Mouse (Mus musculus) v-Abl transformed pro-B cells (cell line): Measurements from ENCODE around the gene Usp6nl.

ENCODE experiments used
- in situ Hi-C, 2 experiments: fragments of 400-800 bp; cut with MboI; formaldehyde crosslinking; loops; one replicate each; pipeline ENCODE4 v1.15.1; 2025; ENCODE audit not compliant: unreplicated experiment in 2 of 2

The Usp6nl gene

GRCm38 (mm10) chr2:6490076-6490475 is 167.6 kb downstream of the Usp6nl start:
- in situ Hi-C loops = no loop called here

GRCm38 (mm10) chr2:6490870-6491269 is 168.4 kb downstream of the Usp6nl start:
- in situ Hi-C loops = no loop called here

- in situ Hi-C loops = no loop called here
Observed at GRCm38 (mm10) chr2:6493886-6494285, 171.4 kb downstream of the Usp6nl start.
